Mouse (Mus musculus) MEL (cell line): ENCODE results near the gene Hdgf. TPM values are rescaled to one million over a fixed set of nuclear protein-coding genes. Genes with fewer than 3 reads are reported as not detected.

ENCODE experiments used
- DNase-seq: peaks from one replicate; pipeline ENCODE4 v3.0.0; 2011; ENCODE audit warnings: low read depth, low spot score
- H3K27ac ChIP-seq: 2 replicates; pipeline ENCODE4 v1.5.1; 2012; ENCODE audit warnings: low read depth, mild to moderate bottlenecking, control low read depth, low read length, moderate library complexity; ENCODE audit not compliant: control insufficient read depth
- H3K27me3 ChIP-seq, 2 experiments: fragments of 150-350 bp in 1 of 2; sonication (generic) in 1 of 2; 2 replicates each; pipeline ENCODE4 v1.6.1; 2012; ENCODE audit warnings: low read length in 2 of 2, mild to moderate bottlenecking in 2 of 2, improper control_type of control experiment in 1 of 2, moderate library complexity in 1 of 2; ENCODE audit not compliant: insufficient read depth in 2 of 2, control insufficient read depth in 1 of 2
- H3K36me3 ChIP-seq, 2 experiments: 2 replicates each; pipeline ENCODE4 v1.6.1; 2012 to 2014; ENCODE audit warnings: low read length in 2 of 2, improper control_type of control experiment in 1 of 2, inconsistent platforms in 1 of 2, mild to moderate bottlenecking in 1 of 2; ENCODE audit not compliant: insufficient read depth in 2 of 2, control insufficient read depth in 1 of 2
- H3K4me1 ChIP-seq, 2 experiments: fragments of 150-350 bp in 1 of 2; sonication (generic) in 1 of 2; 2 replicates each; pipeline ENCODE4 v1.6.1; 2012; ENCODE audit warnings: low read length in 2 of 2, improper control_type of control experiment in 1 of 2, mild to moderate bottlenecking in 1 of 2; ENCODE audit not compliant: insufficient read depth in 2 of 2, control insufficient read depth in 1 of 2
- H3K4me3 ChIP-seq, 2 experiments: fragments of 150-350 bp in 1 of 2; sonication (generic) in 1 of 2; 2 replicates each; pipeline ENCODE4 v1.5.1; 2012; ENCODE audit warnings: low read depth in 2 of 2, low read length in 2 of 2, mild to moderate bottlenecking in 2 of 2, moderate library complexity in 2 of 2, control low read depth in 1 of 2, improper control_type of control experiment in 1 of 2; ENCODE audit not compliant: control insufficient read depth in 1 of 2, insufficient read depth in 1 of 2
- H3K79me2 ChIP-seq: 2 replicates; pipeline ENCODE4 v1.6.1; 2012; ENCODE audit warnings: mild to moderate bottlenecking, low read length, moderate library complexity; ENCODE audit not compliant: control insufficient read depth, poor library complexity, insufficient read depth
- H3K9ac ChIP-seq: 2 replicates; pipeline ENCODE4 v1.6.1; 2012; ENCODE audit warnings: low read depth, mild to moderate bottlenecking, control low read depth, low read length, moderate library complexity; ENCODE audit not compliant: control insufficient read depth, poor library complexity, severe bottlenecking
- H3K9me3 ChIP-seq: fragments of 150-350 bp; sonication (generic); replicated peaks from 2 replicates; pipeline ENCODE4 v1.6.1; 2012; ENCODE audit warnings: mild to moderate bottlenecking, low read length, improper control_type of control experiment, moderate library complexity; ENCODE audit not compliant: insufficient read depth
- E2F4 ChIP-seq: IDR thresholded peaks from 2 replicates; pipeline ENCODE4 v1.6.1; 2011; ENCODE audit warnings: low read depth, low read length, improper control_type of control experiment, borderline replicate concordance
- EP300 ChIP-seq, 2 experiments: IDR thresholded peaks; 2 replicates each; pipeline ENCODE4 v1.6.1; 2011; ENCODE audit warnings: improper control_type of control experiment in 2 of 2, low read length in 2 of 2, low read depth in 1 of 2, mild to moderate bottlenecking in 1 of 2
- GABPA ChIP-seq: IDR thresholded peaks from 2 replicates; pipeline ENCODE4 v1.6.1; 2012; ENCODE audit warnings: low read depth, mild to moderate bottlenecking, inconsistent platforms, low read length, improper control_type of control experiment, moderate library complexity
- HCFC1 ChIP-seq: IDR thresholded peaks from 2 replicates; pipeline ENCODE4 v1.6.1; 2012; ENCODE audit warnings: low read depth, mild to moderate bottlenecking, inconsistent platforms, low read length, improper control_type of control experiment, moderate library complexity
- JUND ChIP-seq: IDR thresholded peaks from 2 replicates; pipeline ENCODE4 v1.6.1; 2011; ENCODE audit warnings: low read depth, mild to moderate bottlenecking, improper control_type of control experiment, low read length
- KAT2A ChIP-seq: conservative IDR thresholded peaks from 2 replicates; pipeline ENCODE4 v1.6.1; 2012; ENCODE audit warnings: low read depth, low read length, improper control_type of control experiment, inconsistent platforms
- MAFK ChIP-seq: IDR thresholded peaks from 2 replicates; pipeline ENCODE4 v1.6.1; 2011; ENCODE audit warnings: low read depth, mild to moderate bottlenecking, low read length, improper control_type of control experiment, borderline replicate concordance
- MAZ ChIP-seq: IDR thresholded peaks from 2 replicates; pipeline ENCODE4 v1.6.1; 2012; ENCODE audit warnings: low read depth, mild to moderate bottlenecking, inconsistent platforms, low read length, improper control_type of control experiment
- MXI1 ChIP-seq: IDR thresholded peaks from 2 replicates; pipeline ENCODE4 v1.6.1; 2011; ENCODE audit warnings: mild to moderate bottlenecking, low read depth, low read length, improper control_type of control experiment
- MYB ChIP-seq: IDR thresholded peaks from 2 replicates; pipeline ENCODE4 v1.6.1; 2011; ENCODE audit warnings: mild to moderate bottlenecking, low read depth, low read length, improper control_type of control experiment
- NELFE ChIP-seq: IDR thresholded peaks from 2 replicates; pipeline ENCODE4 v1.6.1; 2011; ENCODE audit warnings: low read depth, low read length, improper control_type of control experiment
- NRF1 ChIP-seq: IDR thresholded peaks from 2 replicates; pipeline ENCODE4 v1.6.1; 2014; ENCODE audit warnings: low read depth, mild to moderate bottlenecking, inconsistent platforms, low read length, improper control_type of control experiment, moderate library complexity; ENCODE audit not compliant: poor library complexity, insufficient read depth, severe bottlenecking
- POLR2A ChIP-seq, 2 experiments: IDR thresholded peaks; 2 replicates each; pipeline ENCODE4 v1.6.1; 2011 to 2012; ENCODE audit warnings: low read length in 2 of 2, mild to moderate bottlenecking in 2 of 2, control low read depth in 1 of 2, improper control_type of control experiment in 1 of 2, low read depth in 1 of 2, moderate library complexity in 1 of 2; ENCODE audit not compliant: control insufficient read depth in 1 of 2, insufficient read depth in 1 of 2, poor library complexity in 1 of 2
- POLR2AphosphoS2 ChIP-seq: IDR thresholded peaks from 2 replicates; pipeline ENCODE4 v1.6.1; 2011; ENCODE audit warnings: low read length, improper control_type of control experiment
- RAD21 ChIP-seq: IDR thresholded peaks from 2 replicates; pipeline ENCODE4 v1.6.1; 2011; ENCODE audit warnings: mild to moderate bottlenecking, low read depth, low read length, improper control_type of control experiment
- RCOR1 ChIP-seq: IDR thresholded peaks from 2 replicates; pipeline ENCODE4 v1.6.1; 2012; ENCODE audit warnings: low read depth, mild to moderate bottlenecking, inconsistent platforms, low read length, improper control_type of control experiment
- SIN3A ChIP-seq: IDR thresholded peaks from 2 replicates; pipeline ENCODE4 v1.6.1; 2012; ENCODE audit warnings: low read length, improper control_type of control experiment, inconsistent platforms
- SMC3 ChIP-seq: IDR thresholded peaks from 2 replicates; pipeline ENCODE4 v1.6.1; 2011; ENCODE audit warnings: low read depth, low read length, improper control_type of control experiment
- TAL1 ChIP-seq: IDR thresholded peaks from 2 replicates; pipeline ENCODE4 v1.6.1; 2012; ENCODE audit warnings: mild to moderate bottlenecking, inconsistent platforms, low read length, moderate library complexity, mixed read lengths
- TBP ChIP-seq: IDR thresholded peaks from 2 replicates; pipeline ENCODE4 v1.8.0; 2011; ENCODE audit warnings: low read depth, low read length, improper control_type of control experiment
- UBTF ChIP-seq: IDR thresholded peaks from 2 replicates; pipeline ENCODE4 v1.6.1; 2012; ENCODE audit warnings: low read depth, mild to moderate bottlenecking, inconsistent platforms, low read length, improper control_type of control experiment, moderate library complexity, borderline replicate concordance; ENCODE audit not compliant: insufficient read depth
- USF2 ChIP-seq, 2 experiments: IDR thresholded peaks; 2 replicates each; pipeline ENCODE4 v1.6.1; 2011 to 2012; ENCODE audit warnings: improper control_type of control experiment in 2 of 2, low read length in 2 of 2, borderline replicate concordance in 1 of 2, inconsistent platforms in 1 of 2, low read depth in 1 of 2, mild to moderate bottlenecking in 1 of 2; ENCODE audit not compliant: insufficient read depth in 1 of 2
- ZMIZ1 ChIP-seq: IDR thresholded peaks from 2 replicates; pipeline ENCODE4 v1.6.1; 2012; ENCODE audit warnings: low read depth, mild to moderate bottlenecking, inconsistent platforms, low read length, improper control_type of control experiment, moderate library complexity
- ZNF384 ChIP-seq: IDR thresholded peaks from 2 replicates; pipeline ENCODE4 v1.6.1; 2012; ENCODE audit warnings: low read depth, mild to moderate bottlenecking, inconsistent platforms, low read length, improper control_type of control experiment
- polyA plus RNA-seq, 2 experiments: library from polyadenylated mRNA; stranded (reverse) in 1 of 2; unstranded in 1 of 2; fragments of >175 nt in 1 of 2; fragments of >200 nt in 1 of 2; gene quantifications; 2 replicates each; pipeline versions ENCODE4 v1.2.1 to v1.2.4; 2012; ENCODE audit warnings: low replicate concordance in 2 of 2, low read depth in 1 of 2; ENCODE audit not compliant: insufficient read length in 2 of 2, insufficient read depth in 1 of 2, missing spikeins in 1 of 2
- total RNA-seq: library from RNA; depleted of rRNA; stranded (reverse); fragments of 300-350 nt; gene quantifications from 2 replicates; pipeline ENCODE4 v1.2.3, GENCODE M21; 2012

The Hdgf gene
- total and polyA plus RNA-seq, 3 experiments = 369 to 1,503 (median 519) TPM

DNA sequence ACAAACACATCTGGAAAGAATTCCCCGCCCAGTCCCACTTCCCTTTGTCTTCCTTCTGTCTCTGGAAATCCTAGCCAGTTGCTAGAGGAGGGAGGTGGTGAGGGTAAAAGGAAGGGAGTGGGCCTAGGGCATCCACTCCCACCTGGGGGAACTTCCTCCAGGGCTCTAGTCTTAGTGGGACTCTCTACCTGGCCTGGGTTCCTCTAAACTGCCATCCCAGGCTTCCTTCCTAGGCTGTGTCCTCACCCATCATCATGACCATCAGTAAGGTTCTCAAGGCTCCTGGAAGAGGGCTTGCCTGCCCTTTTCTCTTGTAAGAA is 40.4 kb downstream of the Hdgf start:
- no peaks in the 10 kb centered on the region for H3K4me1 ChIP-seq
- no peaks in the 10 kb centered on the region for H3K9me3 ChIP-seq
- no peak overlapping the region for H3K4me3 ChIP-seq
- H3K27me3 ChIP-seq = no peaks in the 10 kb centered on the region
- no peak for TF ChIP-seq TBP
- no peak for TF ChIP-seq RCOR1
- no peak for TF ChIP-seq NRF1
- H3K27ac ChIP-seq = no peak overlapping the region
- H3K36me3 ChIP-seq = peaks cover 0 to 9% of the 10 kb centered on the region in 2 experiments; a peak in 2 of 4 replicates
- DNase-seq = no peak
- H3K9ac ChIP-seq = no peak overlapping the region
- H3K79me2 ChIP-seq = no peaks in the 10 kb centered on the region

GRCm38 (mm10) chr3:87947056-87947810 is 41.1 kb downstream of the Hdgf start:
- Histone ChIP-seq H3K79me2 (no peaks in the 10 kb centered on the region), H3K9me3 (no peaks in the 10 kb centered on the region), H3K27ac (no peak overlapping the region)
- no peak for TF ChIP-seq POLR2A (IDR thresholded peaks at IDR 0.05; ENCODE audit: control insufficient read depth in 1 of 2, insufficient read depth in 1 of 2, low read depth in 1 of 2, low read length in 2 of 2, poor library complexity in 1 of 2)
- TF ChIP-seq RAD21 = no peak
- TF ChIP-seq MYB = no peak
- no peak for TF ChIP-seq POLR2AphosphoS2
- no peak for TF ChIP-seq KAT2A
- no peak for TF ChIP-seq SMC3
- no peak for TF ChIP-seq SIN3A
- TF ChIP-seq ZNF384 = no peak
- no peak for TF ChIP-seq MXI1
- TF ChIP-seq HCFC1 = no peak
- no peak for TF ChIP-seq USF2 (IDR thresholded peaks at IDR 0.05; ENCODE audit: borderline replicate concordance in 1 of 2, insufficient read depth in 1 of 2, low read depth in 1 of 2, low read length in 2 of 2)
- TF ChIP-seq ZMIZ1 = no peak
- TF ChIP-seq, all 39 proteins: peak for 0
- Histone ChIP-seq H3K9ac (no peak overlapping the region), H3K27me3 (no peaks in the 10 kb centered on the region), H3K4me1 (no peaks in the 10 kb centered on the region), H3K4me3 (no peak overlapping the region), H3K36me3 (peaks cover 0 to 3% of the 10 kb centered on the region in 2 experiments; a peak in 2 of 4 replicates)
- DNase-seq = no peak

GRCm38 (mm10) chr3:87947811-87948199 is 41.7 kb downstream of the Hdgf start:
- TF ChIP-seq UBTF (no peak), POLR2AphosphoS2 (no peak), GABPA (no peak), MXI1 (no peak), JUND (no peak), NELFE (no peak), E2F4 (no peak), MAFK (no peak), SIN3A (no peak), MAZ (no peak), TAL1 (no peak), EP300 (IDR thresholded peaks at IDR 0.05; ENCODE audit: low read depth in 1 of 2, low read length in 2 of 2) (no peak)
- TF ChIP-seq, all 39 proteins: peak for 0
- no peak overlapping the region for H3K4me3 ChIP-seq
- no peaks in the 10 kb centered on the region for H3K27me3 ChIP-seq

More at GRCm38 (mm10) chr3:87947811-87948199, 41.7 kb downstream of the Hdgf start:
- no peaks in the 10 kb centered on the region for H3K4me1 ChIP-seq
- DNase-seq = no peak
- no peaks in the 10 kb centered on the region for H3K36me3 ChIP-seq
- H3K9me3 ChIP-seq = no peaks in the 10 kb centered on the region
- no peak overlapping the region for H3K9ac ChIP-seq
- no peak overlapping the region for H3K27ac ChIP-seq
- H3K79me2 ChIP-seq = no peaks in the 10 kb centered on the region
